Mouse (Mus musculus) layer of hippocampus, postnatal 10 days (tissue): ENCODE results near the gene Stip1. TPM values are rescaled to one million over a fixed set of nuclear protein-coding genes. Genes with fewer than 3 reads are reported as not detected.
"Not testable (repeated sequence)": the region's sequence is repeated elsewhere in the genome, so short reads cannot be mapped to it uniquely, and the experiment has no call there.

Experiments used
- DNase-seq, 2 experiments: peaks; one replicate each; pipeline ENCODE4 v3.0.0; 2021; ENCODE audit warnings: low spot score in 2 of 2
- long read RNA-seq: library from polyadenylated mRNA; stranded (forward); transcript quantifications from one replicate; pipeline ENCODE4 v2.0.0, GENCODE M21; 2023
- total RNA-seq, 2 experiments: library from RNA; stranded (reverse); gene quantifications; 2 replicates each; pipeline ENCODE4 v1.2.3; 2021

The Stip1 gene
- total RNA-seq = 100 to 1,000 TPM; 126 to 148 TPM
- long read RNA-seq, transcript Stip1-201 (14 exons, 2,108 nt) = major isoform, 110 of 134 reads
- long read RNA-seq, partial matches to known transcripts = 18 of 134 reads
- long read RNA-seq, other reads (novel, unspliced or antisense) = 6 of 134 reads

DNA sequence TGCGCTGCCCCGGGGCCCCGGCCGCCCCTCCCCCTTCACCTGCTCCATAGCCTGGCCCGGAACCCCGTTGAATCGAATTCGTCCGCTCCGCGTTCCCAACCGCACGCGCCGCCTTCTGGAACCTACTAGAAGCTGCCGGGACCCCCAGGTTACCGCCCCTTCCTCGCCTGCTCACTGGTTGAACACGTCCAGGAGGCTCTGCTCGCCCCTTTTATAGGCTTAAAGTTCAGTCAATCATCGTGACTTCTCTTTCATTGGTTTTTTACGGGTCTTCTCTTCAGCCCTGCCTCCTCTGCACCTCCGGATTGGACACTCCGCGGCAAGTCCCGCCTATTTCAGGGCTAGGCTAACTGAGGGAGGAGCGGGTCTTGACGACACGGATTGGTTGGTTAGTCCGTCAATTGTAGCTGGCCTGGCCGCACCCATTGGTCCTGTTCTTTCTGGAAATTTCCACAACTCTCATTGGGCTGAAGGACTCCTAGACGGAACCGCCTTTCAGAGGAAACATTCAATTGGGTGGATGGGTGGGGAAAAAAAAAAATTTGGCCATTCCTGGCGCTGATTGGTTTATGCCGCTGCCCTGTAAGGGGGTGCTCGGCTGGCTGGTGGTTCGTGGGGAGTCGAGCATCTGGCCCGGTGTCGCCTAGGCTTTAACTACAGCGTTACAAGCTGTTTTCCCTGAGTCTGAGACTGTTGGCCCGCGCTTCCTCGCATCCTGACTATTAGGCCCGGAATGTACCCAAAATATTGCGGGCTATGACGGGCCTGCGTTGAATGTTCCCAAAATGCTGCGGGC lies at the start of gene Stip1:
Stip1 (minus strand) TSS at position 127 of the 796 bp plus-strand sequence.
- peak; percentile 98 to 99 for DNase-seq

DNA sequence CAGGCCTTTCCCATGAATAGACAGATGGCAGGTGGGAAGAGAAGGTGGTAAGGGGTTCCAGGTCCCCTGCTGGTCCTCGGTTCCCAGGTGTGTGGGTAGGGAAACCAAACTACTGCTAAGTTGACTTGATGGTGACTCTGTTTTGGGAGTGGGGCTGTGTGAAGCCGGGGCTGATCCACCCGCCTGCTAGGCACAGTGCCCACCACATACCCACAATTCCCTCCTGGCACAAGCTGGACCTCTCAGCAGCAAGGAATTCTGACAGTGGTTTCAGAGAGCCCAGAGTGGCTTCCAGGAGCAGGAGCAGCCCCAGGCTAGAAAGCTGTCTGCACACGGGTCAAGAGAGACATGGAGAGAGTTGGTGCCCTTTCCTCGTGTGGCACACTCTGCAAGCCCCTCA lies 49.3 kb upstream of the Stip1 start:
- DNase-seq = no peak

DNA sequence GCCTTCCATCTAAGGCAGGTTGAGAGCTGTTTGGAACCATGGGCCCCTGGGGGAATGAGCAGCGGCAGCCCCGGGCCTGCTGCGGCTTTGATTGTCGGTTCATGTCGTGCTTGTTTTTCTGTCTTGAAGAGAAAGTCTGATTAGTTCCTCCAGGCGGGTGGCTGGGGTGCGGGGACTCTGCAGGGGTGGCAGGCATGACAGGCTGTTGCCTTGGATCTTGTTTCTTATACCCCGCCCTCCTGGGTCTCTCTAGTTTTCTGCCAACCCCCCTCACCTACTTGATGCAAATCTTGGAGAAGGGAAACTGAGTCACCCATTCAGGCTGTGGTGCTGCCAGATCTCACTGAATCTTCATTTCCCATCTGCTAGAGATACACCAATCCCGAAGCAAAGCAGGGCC lies 48.8 kb upstream of the Stip1 start:
- no peak for DNase-seq

DNA sequence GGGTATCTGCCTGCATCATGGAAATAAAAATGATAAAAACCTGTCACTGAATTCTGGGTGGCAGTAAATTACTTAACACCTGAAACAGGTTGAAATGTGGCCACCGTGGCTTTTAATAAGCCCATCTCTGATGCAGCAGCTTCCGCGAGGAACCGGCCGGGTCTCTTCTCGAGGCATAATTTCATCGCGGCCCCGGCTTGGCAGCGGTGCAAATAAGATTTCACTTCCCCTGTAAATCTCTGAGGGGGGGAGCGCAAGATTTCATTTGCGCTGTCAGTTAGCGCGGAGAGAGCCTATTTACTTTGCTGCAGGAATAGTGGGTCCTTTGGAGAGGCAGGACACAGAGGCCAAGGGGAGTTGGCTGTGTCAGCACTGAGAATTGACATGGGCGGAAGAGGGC lies 45.0 kb upstream of the Stip1 start:
- DNase-seq = no peak

DNA sequence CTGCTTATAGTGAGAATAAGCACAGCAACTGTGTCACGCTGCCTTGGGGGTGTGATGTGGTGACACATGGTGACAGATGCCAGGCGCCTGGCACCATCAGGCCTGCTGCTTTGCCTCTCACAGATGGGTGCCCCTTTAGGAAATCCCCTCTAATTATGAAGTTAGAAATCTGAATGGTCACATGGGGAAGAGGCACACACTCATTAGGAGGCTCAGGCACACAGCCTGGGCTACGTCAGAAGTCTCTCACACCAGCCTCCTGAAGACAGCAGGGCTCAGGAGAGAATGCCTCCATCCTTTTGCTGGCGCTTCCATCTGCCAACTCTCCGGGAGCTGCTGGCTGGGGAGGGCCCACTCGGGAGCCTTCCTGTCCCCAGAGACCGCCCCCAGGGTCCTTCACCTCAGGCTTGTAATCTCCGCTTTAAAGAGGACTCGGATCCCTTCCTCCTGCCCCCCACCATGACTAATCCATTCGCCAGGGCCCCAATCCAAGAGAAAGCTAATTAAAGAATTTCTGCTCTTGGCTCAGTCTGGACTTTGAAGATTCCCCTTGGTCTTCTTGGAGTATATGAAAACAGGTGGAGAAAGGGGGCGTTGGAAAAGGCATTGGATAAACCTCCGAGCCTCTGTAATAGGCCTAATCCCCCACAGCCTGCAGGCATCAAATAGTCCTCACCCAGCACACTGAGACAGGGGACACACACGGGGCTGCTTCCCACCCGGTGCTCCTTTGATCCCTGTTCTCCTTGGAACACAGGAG lies 43.4 kb upstream of the Stip1 start:
- no peak for DNase-seq

DNA sequence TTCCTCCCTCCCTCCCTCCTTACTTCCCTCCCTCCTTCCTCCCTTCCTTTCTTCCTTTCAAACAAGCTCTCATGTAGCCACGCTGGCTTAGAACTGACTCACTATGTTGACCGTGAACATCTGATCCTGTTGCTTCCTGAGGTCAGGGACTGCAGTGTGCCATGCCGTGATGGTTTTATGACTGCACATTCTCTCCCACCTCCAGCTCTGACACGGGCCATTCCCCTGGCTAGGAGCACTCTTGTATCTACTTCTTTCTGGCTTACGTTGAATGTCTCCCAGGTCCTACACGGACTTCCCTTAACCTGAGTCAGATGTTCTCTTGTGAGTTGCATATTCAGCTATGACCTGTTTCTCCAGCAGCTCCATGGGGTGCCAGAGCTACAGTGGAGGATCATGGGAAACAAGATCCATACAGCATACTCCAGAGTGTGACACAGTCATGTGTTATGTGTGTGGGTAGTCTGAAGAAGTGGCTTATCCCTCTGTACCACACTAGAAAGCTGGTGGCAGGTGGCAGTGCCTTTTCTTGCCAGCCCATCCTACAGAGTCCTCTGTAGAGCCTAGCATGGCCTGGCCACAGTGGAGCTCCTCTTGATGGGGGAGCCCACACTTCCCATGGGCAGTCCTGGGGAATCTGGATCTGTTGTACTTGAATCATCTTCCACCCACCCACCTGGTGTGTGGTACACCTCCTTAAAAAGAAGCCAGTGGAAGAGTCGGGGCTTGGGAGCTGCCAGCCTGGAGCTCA lies 41.9 kb upstream of the Stip1 start:
- DNase-seq = no peak

DNA sequence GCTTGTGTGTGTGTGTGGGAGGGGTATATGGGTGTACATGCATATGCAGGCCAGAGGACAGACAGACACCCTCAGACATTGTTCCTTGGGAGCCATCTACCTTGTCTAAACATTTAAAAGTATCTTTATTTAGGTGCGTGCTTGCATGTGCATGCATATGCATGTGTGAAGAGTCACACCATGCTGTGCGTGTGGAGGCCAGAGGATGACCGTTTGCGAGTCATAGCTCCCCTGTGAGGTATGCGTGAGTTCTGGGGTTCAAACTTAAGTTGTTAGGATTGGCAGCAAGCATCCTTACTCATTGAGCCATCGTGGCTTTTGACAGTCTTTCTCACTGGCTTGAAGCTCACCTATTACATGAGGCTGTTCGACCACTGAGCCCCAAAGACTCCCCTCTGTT lies 38.5 kb upstream of the Stip1 start:
- no peak for DNase-seq

DNA sequence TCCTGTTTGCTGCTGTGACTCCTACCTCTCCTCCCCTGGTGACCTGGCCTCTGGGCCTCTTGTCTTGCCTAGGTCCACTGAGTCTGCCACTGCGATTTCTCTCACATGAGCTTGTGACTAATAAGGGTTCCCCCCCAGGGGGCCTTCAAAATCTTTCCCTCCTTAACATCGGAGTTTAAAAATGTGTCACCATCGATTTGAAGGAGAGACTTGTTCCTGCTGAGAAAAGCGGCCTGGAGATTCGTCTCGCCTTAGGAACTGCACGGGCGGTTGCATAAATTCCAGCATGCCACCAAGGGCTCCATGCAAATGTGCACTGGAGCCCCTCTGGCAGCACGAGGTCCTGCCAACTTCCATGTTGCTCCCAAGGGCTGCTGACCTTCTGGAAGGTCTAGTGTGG lies 37.9 kb upstream of the Stip1 start:
- no peak for DNase-seq

DNA sequence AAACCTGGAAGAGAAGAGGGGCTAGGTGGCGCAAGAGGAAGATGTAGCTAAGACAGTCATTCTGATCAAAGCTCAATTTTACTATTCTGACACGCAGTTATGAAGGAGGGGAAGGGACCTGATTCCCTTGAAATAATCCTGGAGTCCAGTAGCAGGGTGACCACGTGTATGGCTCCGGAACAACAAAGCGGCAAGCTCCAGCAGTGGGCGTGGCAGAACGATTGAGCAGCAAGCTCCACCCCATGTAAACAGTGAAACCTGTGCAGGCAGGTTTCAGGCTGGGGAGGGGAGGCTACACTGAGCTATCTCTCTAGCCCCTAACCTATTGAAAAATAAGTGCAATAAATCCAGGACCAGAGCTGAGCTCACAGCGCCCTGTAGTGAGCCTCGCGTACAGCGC lies 35.6 kb upstream of the Stip1 start:
- DNase-seq = not testable (repeated sequence)

DNA sequence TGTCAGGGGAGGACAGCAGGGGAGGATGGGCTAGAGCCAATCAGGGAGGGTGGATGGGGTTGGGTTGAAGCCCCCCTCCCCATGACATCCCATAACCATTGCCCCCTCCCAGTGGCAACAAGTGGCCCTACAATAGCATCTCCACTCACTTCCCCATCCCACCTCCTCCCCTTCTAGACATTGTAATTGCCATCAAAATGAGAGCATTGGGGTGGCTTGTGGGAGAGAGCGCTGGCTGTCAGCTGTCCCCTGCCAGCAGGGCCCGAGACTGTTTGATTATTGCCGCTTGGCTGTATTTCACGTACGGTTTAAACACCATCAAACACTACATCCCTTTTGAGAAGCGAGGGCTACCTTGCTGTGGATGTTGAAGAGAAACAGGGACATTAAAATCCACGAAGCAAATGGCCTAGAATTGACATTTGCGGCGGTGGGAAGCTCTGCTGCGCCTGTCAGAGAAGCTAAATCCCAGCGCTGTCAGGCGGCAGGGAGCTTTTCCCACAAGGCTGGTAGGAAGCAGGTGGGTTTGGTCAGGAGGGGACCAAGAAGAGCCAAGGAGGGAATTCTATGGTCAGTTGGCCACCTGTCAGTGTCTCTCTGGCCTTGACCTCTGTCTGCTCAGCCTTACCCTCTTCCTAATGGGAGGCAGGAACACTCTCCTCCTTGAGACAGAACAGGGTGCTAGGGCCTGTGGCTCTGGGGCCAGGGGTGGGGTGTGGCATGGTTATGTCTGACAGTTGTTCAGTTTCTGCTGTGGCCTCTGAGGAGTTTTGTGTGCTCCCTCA lies 34.4 kb upstream of the Stip1 start:
- no peak for DNase-seq

DNA sequence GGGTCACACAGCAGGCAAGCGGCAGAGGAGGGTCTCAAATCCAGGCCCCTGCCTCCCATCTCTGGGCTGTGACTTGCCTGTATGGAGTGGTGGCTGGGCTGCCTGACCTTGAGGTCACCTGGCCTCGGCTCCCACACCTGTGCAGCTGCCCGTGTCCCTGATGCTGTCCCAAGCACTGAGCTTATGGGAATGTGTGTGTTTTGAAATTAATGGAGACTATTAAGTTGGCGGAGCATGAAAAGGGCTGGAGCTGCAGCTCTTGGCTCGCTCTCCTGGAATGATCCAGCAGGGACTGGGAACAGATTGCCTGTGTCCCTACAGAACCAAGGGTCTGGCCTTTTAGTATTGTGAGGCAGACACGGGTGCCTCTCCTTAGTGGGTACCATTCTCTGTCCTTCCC lies 32.5 kb upstream of the Stip1 start:
- DNase-seq = no peak

DNA sequence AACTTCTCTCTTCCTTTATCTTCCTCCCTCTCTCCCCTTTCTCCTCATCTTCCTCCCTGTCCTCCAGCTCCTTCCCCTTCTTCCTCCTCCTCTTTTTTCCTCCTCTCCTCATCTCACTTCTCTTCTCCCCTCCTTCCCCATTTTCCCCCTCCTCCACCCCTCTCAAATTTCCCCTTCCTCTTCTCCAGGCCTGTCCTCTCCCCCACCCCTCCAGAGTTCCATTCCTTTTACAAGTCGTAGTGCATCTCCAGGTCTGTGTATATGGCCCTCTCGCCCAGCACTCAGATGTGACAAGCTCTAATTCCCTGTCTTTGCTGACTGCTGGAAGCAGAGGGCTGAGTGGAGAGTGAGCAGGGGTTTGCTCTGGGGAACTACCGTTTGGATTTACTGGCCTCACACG lies 31.0 kb upstream of the Stip1 start:
- DNase-seq = no peak

DNA sequence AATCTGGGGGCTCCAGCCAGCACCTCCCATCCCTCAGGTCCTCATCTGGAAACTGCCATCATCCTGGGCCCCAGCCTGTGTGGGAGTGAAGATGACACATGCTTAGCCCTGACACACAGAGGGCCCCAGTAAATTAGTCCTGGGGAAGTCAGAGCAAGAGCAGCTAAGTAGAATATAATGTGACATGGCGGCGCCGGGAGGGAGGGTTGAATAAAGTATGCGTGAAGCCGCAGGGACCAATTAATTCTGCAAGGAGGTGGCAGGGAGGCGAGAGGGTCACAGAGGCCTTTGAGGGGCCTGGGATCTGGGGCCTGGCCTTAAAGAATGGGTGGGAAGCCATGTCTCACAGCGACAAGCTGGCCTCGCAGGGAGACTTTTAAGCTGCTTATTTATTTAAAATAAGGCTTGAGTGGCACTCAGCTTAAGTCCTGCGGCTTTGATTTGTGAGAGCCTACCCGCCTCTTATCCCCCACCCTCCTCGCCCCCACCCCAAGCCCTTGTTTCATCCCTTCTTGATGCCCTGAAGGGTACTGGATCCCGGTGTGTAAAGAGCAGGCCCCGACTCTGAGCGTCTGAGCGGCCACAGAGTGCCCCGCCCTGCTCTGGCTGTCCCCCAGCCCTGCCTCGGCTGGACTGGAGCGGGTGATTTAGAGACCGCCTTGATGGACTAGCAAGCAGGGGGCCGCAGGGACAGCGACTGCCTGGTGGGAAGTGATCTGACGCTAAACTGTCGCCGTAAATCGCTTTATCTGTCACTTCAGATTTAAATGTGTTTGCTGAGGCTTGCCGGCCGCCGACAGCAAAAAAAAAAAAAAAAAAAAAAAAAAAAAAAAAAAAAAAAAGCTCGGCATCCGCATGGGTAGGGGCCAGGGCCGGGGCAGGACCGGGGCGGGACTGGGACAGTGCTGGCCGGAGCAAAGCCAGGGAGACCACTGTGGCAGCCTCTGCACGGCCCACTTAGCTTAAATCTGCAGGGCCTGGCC lies 30.3 kb upstream of the Stip1 start:
- peak in 1 of 2 experiments; percentile 27 for DNase-seq

DNA sequence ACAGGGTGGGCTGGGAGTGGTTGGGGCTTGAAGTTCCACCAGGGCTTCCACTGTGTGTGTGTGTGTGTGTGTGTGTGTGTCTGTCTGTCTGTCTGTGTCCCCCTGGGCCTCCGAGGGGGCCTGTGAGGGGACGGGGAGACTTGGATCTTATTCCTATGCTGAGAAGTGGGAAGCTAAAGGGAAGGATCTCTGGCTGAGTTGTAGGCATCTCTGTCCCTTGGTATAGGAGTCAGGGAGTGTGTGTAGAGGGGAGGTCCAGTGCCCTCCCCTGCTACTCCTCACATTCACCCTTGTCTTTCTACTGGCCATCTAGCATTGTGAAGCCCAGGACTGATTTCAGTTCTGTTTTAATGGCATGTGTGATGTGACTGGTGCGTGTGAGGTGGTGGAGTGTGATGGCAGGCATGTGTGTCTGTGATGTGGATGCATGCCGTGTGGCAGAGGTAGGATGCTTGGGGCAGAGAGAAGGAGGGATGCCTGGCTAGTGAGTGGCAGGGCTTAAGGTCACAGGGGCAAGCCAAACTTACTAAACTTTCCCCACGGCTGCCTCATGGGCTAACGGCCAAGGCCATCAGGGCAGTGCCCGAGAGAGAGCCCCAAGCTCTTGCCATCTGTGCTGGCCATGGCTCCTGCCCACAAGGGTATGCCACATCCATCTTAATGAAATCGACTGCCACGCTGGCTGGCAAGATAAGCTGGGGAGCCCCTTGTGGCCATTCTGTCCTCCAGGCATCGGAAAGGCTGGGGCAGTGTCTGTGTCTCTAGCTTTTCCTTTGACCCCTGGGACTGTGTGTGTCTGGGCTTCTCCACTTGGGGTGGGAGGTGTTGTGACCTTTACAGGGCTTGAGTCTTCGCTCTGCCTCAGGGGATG lies 29.1 kb upstream of the Stip1 start:
- DNase-seq = peak in 1 of 2 experiments; percentile 47

DNA sequence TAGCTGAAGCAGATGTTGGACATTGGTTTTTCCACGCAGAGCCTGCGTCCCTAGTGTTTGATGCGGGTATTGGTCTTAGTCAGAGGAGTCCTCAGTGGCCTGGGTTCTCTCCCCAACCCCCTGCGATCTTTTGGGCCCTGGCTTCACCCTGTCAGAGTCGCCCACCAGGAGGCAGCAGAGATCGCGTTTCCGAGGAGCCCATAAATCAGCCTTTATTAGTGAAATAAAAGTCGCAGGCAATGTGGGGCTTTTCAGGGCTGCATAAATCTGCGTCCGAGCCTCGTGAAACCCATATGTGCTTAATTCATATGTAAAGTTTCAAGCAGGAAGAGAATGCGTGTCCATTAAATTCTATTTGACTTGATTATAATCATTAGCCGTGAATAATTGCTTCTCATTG lies 28.4 kb upstream of the Stip1 start:
- DNase-seq = peak; percentile 92 to 93

DNA sequence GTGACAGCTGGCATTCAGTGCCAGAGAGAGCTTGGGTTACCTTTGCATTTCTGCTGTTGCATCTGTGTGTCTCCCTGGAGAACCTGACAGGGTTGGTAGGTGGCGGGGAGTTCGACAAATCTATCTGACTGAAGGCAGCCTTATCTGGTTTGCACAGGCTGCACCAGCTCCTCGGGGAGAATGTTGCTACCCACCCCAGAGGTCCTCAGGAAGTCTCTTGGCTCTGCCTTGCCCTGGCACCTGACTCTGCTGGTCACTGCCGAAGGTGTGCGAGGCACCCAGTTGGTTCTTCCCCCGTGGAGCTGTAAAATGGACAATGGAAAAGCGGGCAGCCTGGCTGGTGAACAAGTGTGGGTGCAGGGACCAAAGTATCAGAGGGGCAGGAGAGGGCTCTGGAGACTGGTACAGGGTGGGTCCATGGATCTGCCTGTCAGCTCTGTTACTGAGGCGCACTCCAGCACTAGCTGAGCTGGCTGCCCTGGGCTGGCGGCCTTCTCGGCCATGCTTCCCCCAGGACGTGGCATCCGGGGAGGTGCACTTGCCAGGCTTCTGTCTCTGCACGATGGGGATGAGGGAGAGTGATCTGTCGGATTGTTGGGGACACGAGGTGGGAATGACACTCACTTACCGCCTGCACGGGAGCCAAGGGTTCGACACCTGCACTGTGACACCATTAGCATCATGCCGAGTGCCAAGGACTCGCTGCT lies 27.7 kb upstream of the Stip1 start:
- DNase-seq = peak in 1 of 2 experiments; percentile 38

DNA sequence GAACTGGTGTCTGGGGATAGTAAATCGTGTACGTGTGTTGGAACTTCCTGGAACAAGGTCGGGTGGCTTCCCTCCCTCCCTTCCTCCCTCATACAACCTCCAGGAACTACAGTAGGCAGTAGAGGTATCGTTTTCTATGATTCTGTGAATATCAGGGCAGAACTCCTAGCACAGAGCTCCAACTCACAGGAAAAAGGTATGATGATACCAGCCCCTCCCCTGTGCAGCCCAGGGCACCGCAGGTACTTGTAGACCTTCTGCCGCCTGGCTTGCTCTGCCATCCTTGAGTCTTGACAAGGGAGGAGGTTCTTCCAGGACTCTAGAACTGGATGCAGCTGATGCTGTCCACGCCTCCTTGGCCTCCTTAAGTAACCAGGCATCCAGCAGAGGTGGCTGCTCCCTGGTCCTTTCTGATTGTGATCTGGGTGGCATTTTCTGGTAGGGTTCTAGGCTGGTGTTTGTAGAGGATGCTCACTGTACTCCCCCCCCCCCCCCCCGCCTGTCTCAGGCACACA lies 27.1 kb upstream of the Stip1 start:
- no peak for DNase-seq
